Mouse (Mus musculus): ENCODE results near the gene Sprr1b. TPM values are rescaled to one million over a fixed set of nuclear protein-coding genes. Genes with fewer than 3 reads are reported as not detected.
"Not testable (repeated sequence)": the region's sequence is repeated elsewhere in the genome, so short reads cannot be mapped to it uniquely, and the experiment has no call there.

The Sprr1b gene
- not detected in 2 replicates for polyA plus RNA-seq (2012; ENCODE audit: insufficient read depth, insufficient read length, missing spikeins)

GRCm38 (mm10) chr3:92438689-92439088 lies at the start of gene Sprr1b:
Gene Sprr1b, minus strand, starts transcription at chr3:92438789.
- no peak within 1 kb of the TSS for H3K27ac ChIP-seq (replicated peaks; ENCODE audit: low read depth, low read length)
- H3K4me1 ChIP-seq (ENCODE audit: control insufficient read depth, insufficient read depth, insufficient read length, low read length): no peaks in the 10 kb centered on the region
- H3K4me3 ChIP-seq (ENCODE audit: insufficient read depth, low read depth, low read length): no peak within 1 kb of the TSS

DNA sequence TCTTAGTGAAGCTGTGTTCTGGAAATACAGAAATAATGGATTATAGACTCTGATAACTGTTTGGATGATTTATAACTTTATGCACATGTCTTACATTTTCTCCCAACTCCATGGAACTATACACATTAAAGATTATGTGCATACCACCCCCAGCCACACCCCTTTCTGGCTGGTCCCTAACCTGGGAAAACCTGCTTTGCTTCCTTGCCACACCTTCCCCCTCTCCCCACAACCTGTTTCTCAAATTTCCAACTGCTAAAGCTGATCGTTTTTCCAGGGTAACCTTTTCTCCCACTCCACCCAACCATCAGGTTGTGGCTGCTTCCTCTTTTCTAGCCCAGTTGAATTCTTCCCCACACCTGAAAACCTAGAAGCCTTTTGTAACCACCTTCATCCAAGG lies 47.7 kb upstream of the Sprr1b start:
- no peaks in the 10 kb centered on the region for H3K4me1 ChIP-seq (ENCODE audit: control insufficient read depth, insufficient read depth, insufficient read length, low read length)
- H3K27ac ChIP-seq (replicated peaks; ENCODE audit: low read depth, low read length): no peak overlapping the region
- H3K4me3 ChIP-seq (ENCODE audit: insufficient read depth, low read depth, low read length): no peak overlapping the region

GRCm38 (mm10) chr3:92485863-92486262 lies 47.3 kb upstream of the Sprr1b start, which contains the start of gene Sprr1a:
Gene Sprr1a, minus strand, starts transcription at chr3:92485895.
- H3K27ac ChIP-seq (replicated peaks; ENCODE audit: low read depth, low read length): no peak within 1 kb of the TSS
- H3K4me1 ChIP-seq (ENCODE audit: control insufficient read depth, insufficient read depth, insufficient read length, low read length): no peaks in the 10 kb centered on the region
- H3K4me3 ChIP-seq (ENCODE audit: insufficient read depth, low read depth, low read length): no peak within 1 kb of the TSS

DNA sequence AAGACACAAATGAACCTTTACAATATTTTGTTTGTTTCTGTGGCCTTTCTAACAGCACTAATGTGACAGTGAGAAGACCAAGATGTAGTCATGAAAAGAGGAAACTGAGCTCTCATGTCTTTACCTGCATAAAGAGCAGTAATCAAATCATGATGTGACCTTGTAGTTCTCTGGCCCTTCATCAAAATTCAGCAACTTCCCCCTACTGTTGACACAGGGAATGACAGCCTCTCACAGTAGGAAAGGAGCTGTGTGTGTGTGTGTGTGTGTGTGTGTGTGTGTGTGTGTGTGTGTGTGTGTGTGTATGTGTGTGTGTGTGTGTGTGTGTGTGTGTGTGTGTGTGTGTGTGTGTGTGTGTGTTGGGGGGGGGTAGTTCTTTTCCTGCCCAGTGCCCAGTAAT lies 42.7 kb upstream of the Sprr1b start:
- H3K4me3 ChIP-seq (ENCODE audit: insufficient read depth, low read depth, low read length); H3K4me1 ChIP-seq (ENCODE audit: control insufficient read depth, insufficient read depth, insufficient read length, low read length); H3K27ac ChIP-seq (replicated peaks; ENCODE audit: low read depth, low read length): not testable (repeated sequence)

DNA sequence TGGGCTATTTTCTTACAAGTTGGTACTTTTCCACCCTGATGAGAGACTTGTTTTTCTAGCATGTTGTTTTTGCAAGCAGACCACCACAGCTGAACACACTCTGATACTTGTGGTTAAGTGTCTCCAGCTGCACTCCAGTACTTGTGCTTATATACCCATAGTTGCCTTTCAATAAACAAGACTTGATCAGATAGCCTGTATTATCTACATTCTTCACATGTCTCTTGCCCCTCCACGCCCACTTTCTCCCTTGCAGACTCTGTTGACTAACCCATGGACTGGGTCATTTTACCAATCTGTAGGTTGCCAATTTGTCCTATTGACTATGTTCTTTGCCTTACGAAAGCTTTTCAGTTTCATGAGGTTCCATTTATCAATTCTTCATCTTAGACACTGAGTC lies 31.5 kb upstream of the Sprr1b start:
- Histone ChIP-seq H3K4me1 (ENCODE audit: control insufficient read depth, insufficient read depth, insufficient read length, low read length) (no peaks in the 10 kb centered on the region; the same call in 1 of the 2 replicates), H3K4me3 (ENCODE audit: insufficient read depth, low read depth, low read length) (no peak overlapping the region), H3K27ac (replicated peaks; ENCODE audit: low read depth, low read length) (no peak overlapping the region)

- Histone ChIP-seq H3K27ac (replicated peaks; ENCODE audit: low read depth, low read length) (no peak overlapping the region; the same call in 1 of the 2 replicates), H3K4me3 (ENCODE audit: insufficient read depth, low read depth, low read length) (no peak overlapping the region), H3K4me1 (ENCODE audit: control insufficient read depth, insufficient read depth, insufficient read length, low read length) (no peaks in the 10 kb centered on the region; the same call in 1 of the 2 replicates)
These were observed 28.8 kb upstream of the Sprr1b start for GRCm38 (mm10) chr3:92467424-92467823.

- Histone ChIP-seq H3K4me1 (ENCODE audit: control insufficient read depth, insufficient read depth, insufficient read length, low read length) (no peaks in the 10 kb centered on the region; the same call in 1 of the 2 replicates), H3K4me3 (ENCODE audit: insufficient read depth, low read depth, low read length) (no peak overlapping the region), H3K27ac (replicated peaks; ENCODE audit: low read depth, low read length) (no peak overlapping the region)
These were observed 28.0 kb upstream of the Sprr1b start for GRCm38 (mm10) chr3:92466576-92466975.

GRCm38 (mm10) chr3:92458620-92459019 lies 20.0 kb upstream of the Sprr1b start, which contains the start of gene Sprr3:
Gene Sprr3, minus strand, starts transcription at chr3:92458720.
- H3K27ac ChIP-seq (replicated peaks; ENCODE audit: low read depth, low read length): no peak within 1 kb of the TSS
- no peak within 1 kb of the TSS for H3K4me3 ChIP-seq (ENCODE audit: insufficient read depth, low read depth, low read length)
- H3K4me1 ChIP-seq (ENCODE audit: control insufficient read depth, insufficient read depth, insufficient read length, low read length): no peaks in the 10 kb centered on the region

DNA sequence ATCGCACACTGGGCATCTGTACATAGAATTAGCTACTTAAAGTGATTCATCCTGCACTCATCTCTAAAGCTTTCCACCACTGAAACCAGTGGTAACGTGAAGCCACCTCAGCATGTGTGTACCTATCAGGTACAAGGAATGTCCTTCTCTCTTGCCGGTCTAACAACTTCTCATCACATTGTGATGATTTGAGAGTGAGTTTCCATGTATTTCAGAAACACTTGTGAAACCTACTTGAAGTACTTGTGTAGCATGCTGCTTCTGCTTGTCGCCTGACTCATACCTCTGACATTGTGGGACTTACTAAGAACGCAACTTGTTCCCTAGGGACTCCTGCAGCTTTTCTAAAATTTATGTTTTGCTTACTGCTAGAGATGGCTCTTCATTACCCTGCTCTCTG lies 16.6 kb upstream of the Sprr1b start:
- Histone ChIP-seq H3K4me1 (ENCODE audit: control insufficient read depth, insufficient read depth, insufficient read length, low read length) (no peaks in the 10 kb centered on the region), H3K27ac (replicated peaks; ENCODE audit: low read depth, low read length) (no peak overlapping the region), H3K4me3 (ENCODE audit: insufficient read depth, low read depth, low read length) (no peak overlapping the region)

DNA sequence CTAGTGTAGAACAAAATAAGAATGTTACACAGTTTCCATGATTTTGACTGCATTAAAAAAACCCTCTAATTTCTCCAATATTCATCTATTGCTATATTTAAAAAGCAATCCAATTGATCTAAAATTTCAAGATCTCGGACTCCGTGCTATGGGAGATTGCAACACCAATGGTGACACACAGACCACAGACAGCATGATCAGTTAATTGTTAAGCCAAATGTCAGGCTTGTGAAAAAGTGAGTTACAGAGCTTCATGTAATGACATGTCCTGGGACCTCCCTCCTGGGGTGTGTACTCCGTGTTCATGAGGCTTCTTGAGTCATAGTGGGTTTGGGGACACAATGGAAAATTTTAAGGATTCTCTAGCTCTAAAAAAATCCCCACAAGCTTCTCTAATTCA lies 1.6 kb upstream of the Sprr1b start:
- Histone ChIP-seq H3K4me3 (ENCODE audit: insufficient read depth, low read depth, low read length) (no peak overlapping the region), H3K27ac (replicated peaks; ENCODE audit: low read depth, low read length) (no peak overlapping the region)

DNA sequence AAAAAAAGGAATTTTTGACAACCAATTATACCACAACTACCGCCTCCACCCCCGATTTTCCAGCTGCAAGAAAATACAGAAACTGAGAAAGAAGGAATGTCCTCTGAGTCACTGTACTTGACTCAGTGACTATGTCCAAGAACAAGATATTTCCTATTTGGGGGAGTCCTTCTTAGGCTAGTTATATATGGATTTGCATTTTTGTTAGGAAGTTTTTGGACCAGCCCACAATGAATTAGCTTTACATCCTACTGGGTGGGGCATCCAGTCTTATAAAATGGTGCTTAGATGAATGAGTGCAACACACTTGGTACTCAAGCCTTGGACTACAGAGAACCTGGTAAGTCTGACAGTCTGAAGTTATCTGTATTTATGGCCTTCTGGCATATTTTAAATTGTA lies 6.3 kb downstream of the Sprr1b start, which contains the start of gene Sprr2k:
Sprr2k (plus strand) TSS at position 301 of the 400 bp plus-strand sequence.
- H3K4me3 ChIP-seq (ENCODE audit: insufficient read depth, low read depth, low read length): no peak within 1 kb of the TSS
- no peaks in the 10 kb centered on the region for H3K4me1 ChIP-seq (ENCODE audit: control insufficient read depth, insufficient read depth, insufficient read length, low read length)
- no peak within 1 kb of the TSS for H3K27ac ChIP-seq (replicated peaks; ENCODE audit: low read depth, low read length)

More for the DNA sequence above, 1.6 kb upstream of the Sprr1b start:
- no peaks in the 10 kb centered on the region for H3K4me1 ChIP-seq (ENCODE audit: control insufficient read depth, insufficient read depth, insufficient read length, low read length)

GRCm38 (mm10) chr3:92429323-92429722 lies 9.3 kb downstream of the Sprr1b start, which contains the start of gene Gm9774:
Gene Gm9774, minus strand, starts transcription at chr3:92429423.
- Histone ChIP-seq H3K27ac (replicated peaks; ENCODE audit: low read depth, low read length) (no peak within 1 kb of the TSS), H3K4me3 (ENCODE audit: insufficient read depth, low read depth, low read length) (no peak within 1 kb of the TSS), H3K4me1 (ENCODE audit: control insufficient read depth, insufficient read depth, insufficient read length, low read length) (no peaks in the 10 kb centered on the region)

- H3K4me1 ChIP-seq (ENCODE audit: control insufficient read depth, insufficient read depth, insufficient read length, low read length): no peaks in the 10 kb centered on the region
- no peak within 1 kb of the TSS for H3K4me3 ChIP-seq (ENCODE audit: insufficient read depth, low read depth, low read length)
- no peak within 1 kb of the TSS for H3K27ac ChIP-seq (replicated peaks; ENCODE audit: low read depth, low read length)
These were observed 20.8 kb downstream of the Sprr1b start, which contains the start of gene Sprr2j-ps for GRCm38 (mm10) chr3:92417782-92418181. Gene Sprr2j-ps, plus strand, starts transcription at chr3:92418082.

DNA sequence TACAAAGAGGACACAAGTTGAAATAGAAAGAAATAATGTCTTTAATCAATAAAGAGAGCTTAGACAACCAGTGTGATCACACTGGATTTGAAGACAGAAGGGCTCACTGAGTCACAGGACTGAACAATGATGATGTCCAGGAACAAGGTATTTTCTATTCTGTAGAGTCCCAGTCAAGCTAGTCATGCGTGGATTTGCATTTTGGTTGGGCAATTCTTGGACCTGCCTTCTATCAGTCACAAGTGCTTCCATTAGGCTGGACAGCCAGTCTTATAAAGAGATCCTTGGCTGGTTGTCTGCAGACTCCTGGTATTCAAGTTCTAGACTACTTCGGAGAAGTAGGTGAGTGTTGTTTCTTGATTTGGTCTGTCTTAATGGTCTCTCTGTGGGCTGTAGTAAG lies 30.9 kb downstream of the Sprr1b start, which contains the start of gene Sprr2i:
Sprr2i (plus strand) TSS at position 301 of the 400 bp plus-strand sequence.
- Histone ChIP-seq H3K4me1 (ENCODE audit: control insufficient read depth, insufficient read depth, insufficient read length, low read length) (no peaks in the 10 kb centered on the region), H3K27ac (replicated peaks; ENCODE audit: low read depth, low read length) (no peak within 1 kb of the TSS), H3K4me3 (ENCODE audit: insufficient read depth, low read depth, low read length) (no peak within 1 kb of the TSS)

DNA sequence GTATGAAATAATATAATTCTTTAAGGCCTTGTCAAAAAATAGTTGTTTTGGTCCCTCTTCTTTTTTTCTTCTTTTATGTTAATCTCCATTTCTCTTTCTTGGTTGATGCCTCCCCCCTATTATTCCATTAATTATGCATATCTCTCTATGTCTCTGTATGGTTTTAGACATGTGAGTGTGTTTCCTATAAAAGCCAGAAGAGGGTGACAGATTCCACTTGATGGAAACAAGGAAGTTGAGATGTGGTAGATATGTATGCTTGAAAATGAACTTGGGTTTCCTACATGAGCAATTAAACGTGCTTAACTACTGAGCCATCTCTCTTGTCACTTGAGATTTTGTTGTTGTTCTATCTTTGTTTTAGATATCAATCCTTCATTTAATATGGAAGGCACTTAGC lies 44.3 kb downstream of the Sprr1b start:
- no peaks in the 10 kb centered on the region for H3K4me1 ChIP-seq (ENCODE audit: control insufficient read depth, insufficient read depth, insufficient read length, low read length)
- no peak overlapping the region for H3K4me3 ChIP-seq (ENCODE audit: insufficient read depth, low read depth, low read length)
- no peak overlapping the region for H3K27ac ChIP-seq (replicated peaks; ENCODE audit: low read depth, low read length)
